Mouse (Mus musculus): ENCODE data around the gene Inf2. TPM values are rescaled to one million over a fixed set of nuclear protein-coding genes. Genes with fewer than 3 reads are reported as not detected.

Inf2 gene
- total and polyA plus RNA-seq, 2 experiments from 2014 or later, result 1.4 to 5.9 TPM

GRCm38 (mm10) chr12:112628197-112628596 is 39.6 kb downstream of the Inf2 start:
- Histone ChIP-seq H3K4me2 (ENCODE audit: low read depth, low read length) (no peak overlapping the region), H3K9ac (replicated peaks; ENCODE audit: low read length) (no peak overlapping the region), H3K27me3 (ENCODE audit: insufficient read depth, low read length) (no peaks in the 10 kb centered on the region), H3K27ac (no peak overlapping the region), H3K36me3 (ENCODE audit: insufficient read depth, low read length) (no peaks in the 10 kb centered on the region), H3K9me3 (ENCODE audit: low read length) (no peaks in the 10 kb centered on the region), H3K4me1 (ENCODE audit: insufficient read depth, low read length) (peaks cover 7% of the 10 kb centered on the region; the same call in 1 of the 2 replicates), H3K4me3 (ENCODE audit: low read length) (no peak overlapping the region)
- DNase-seq (ENCODE audit: low spot score), result no peak
- ATAC-seq, result no peak
- TF ChIP-seq CTCF (IDR thresholded peaks at IDR 0.05; ENCODE audit: low read depth), result no peak
- 91% methylated on average over 6 of the region's 6 CpGs for WGBS

GRCm38 (mm10) chr12:112628928-112629721 is 40.5 kb downstream of the Inf2 start:
- WGBS, result 28% methylated on average over 19 of the region's 19 CpGs
- H3K27ac ChIP-seq, result peak overlapping the region; percentile 36; the same call in 1 of the 2 replicates
- DNase-seq (ENCODE audit: low spot score), result peak; percentile 56
- ATAC-seq, result peak; percentile 84
- peak overlapping the region; percentile 17; the same call in 1 of the 2 replicates for H3K9ac ChIP-seq (replicated peaks; ENCODE audit: low read length)
- H3K4me1 ChIP-seq (ENCODE audit: insufficient read depth, low read length), result peaks cover 7% of the 10 kb centered on the region; the same call in 1 of the 2 replicates
- TF ChIP-seq CTCF (IDR thresholded peaks at IDR 0.05; ENCODE audit: low read depth), result no peak
- no peaks in the 10 kb centered on the region for H3K27me3 ChIP-seq (ENCODE audit: insufficient read depth, low read length)
- no peaks in the 10 kb centered on the region for H3K36me3 ChIP-seq (ENCODE audit: insufficient read depth, low read length)
- no peaks in the 10 kb centered on the region for H3K9me3 ChIP-seq (ENCODE audit: low read length)
- peak overlapping the region; percentile 42 for H3K4me2 ChIP-seq (ENCODE audit: low read depth, low read length)
- 0 out of 2 replicates have a peak overlapping the region, but pooled peaks have one; percentile 6 for H3K4me3 ChIP-seq (ENCODE audit: low read length)

- WGBS, result 93% methylated on average over 12 of the region's 12 CpGs
- ATAC-seq (no peak), DNase-seq (ENCODE audit: low spot score) (no peak)
- Histone ChIP-seq H3K27ac (no peak overlapping the region), H3K4me1 (ENCODE audit: insufficient read depth, low read length) (peaks cover 7% of the 10 kb centered on the region; the same call in 1 of the 2 replicates), H3K27me3 (ENCODE audit: insufficient read depth, low read length) (no peaks in the 10 kb centered on the region), H3K9ac (replicated peaks; ENCODE audit: low read length) (no peak overlapping the region), H3K36me3 (ENCODE audit: insufficient read depth, low read length) (no peaks in the 10 kb centered on the region), H3K4me3 (ENCODE audit: low read length) (no peak overlapping the region), H3K9me3 (ENCODE audit: low read length) (no peaks in the 10 kb centered on the region), H3K4me2 (ENCODE audit: low read depth, low read length) (no peak overlapping the region)
- no peak for TF ChIP-seq CTCF (IDR thresholded peaks at IDR 0.05; ENCODE audit: low read depth)
Observed at GRCm38 (mm10) chr12:112630029-112630428, 41.4 kb downstream of the Inf2 start.

- H3K27ac ChIP-seq, result no peak overlapping the region
- DNase-seq (ENCODE audit: low spot score) (no peak), ATAC-seq (no peak)
- H3K27me3 ChIP-seq (ENCODE audit: insufficient read depth, low read length), result no peaks in the 10 kb centered on the region
- H3K36me3 ChIP-seq (ENCODE audit: insufficient read depth, low read length), result no peaks in the 10 kb centered on the region
- H3K9me3 ChIP-seq (ENCODE audit: low read length), result no peaks in the 10 kb centered on the region
- 83% methylated on average over 5 of the region's 5 CpGs for WGBS
- peaks cover 7% of the 10 kb centered on the region; the same call in 1 of the 2 replicates for H3K4me1 ChIP-seq (ENCODE audit: insufficient read depth, low read length)
- H3K9ac ChIP-seq (replicated peaks; ENCODE audit: low read length), result no peak overlapping the region
- H3K4me3 ChIP-seq (ENCODE audit: low read length), result no peak overlapping the region
- no peak for TF ChIP-seq CTCF (IDR thresholded peaks at IDR 0.05; ENCODE audit: low read depth)
- no peak overlapping the region for H3K4me2 ChIP-seq (ENCODE audit: low read depth, low read length)
Observed at GRCm38 (mm10) chr12:112630796-112631195, 42.2 kb downstream of the Inf2 start.

GRCm38 (mm10) chr12:112631472-112631871 is 42.9 kb downstream of the Inf2 start:
- Histone ChIP-seq H3K36me3 (ENCODE audit: insufficient read depth, low read length) (no peaks in the 10 kb centered on the region), H3K4me1 (ENCODE audit: insufficient read depth, low read length) (peaks cover 7% of the 10 kb centered on the region; the same call in 1 of the 2 replicates), H3K9ac (replicated peaks; ENCODE audit: low read length) (no peak overlapping the region), H3K4me2 (ENCODE audit: low read depth, low read length) (no peak overlapping the region), H3K9me3 (ENCODE audit: low read length) (no peaks in the 10 kb centered on the region), H3K27me3 (ENCODE audit: insufficient read depth, low read length) (no peaks in the 10 kb centered on the region), H3K27ac (no peak overlapping the region), H3K4me3 (ENCODE audit: low read length) (no peak overlapping the region)
- no peak for ATAC-seq
- no peak for TF ChIP-seq CTCF (IDR thresholded peaks at IDR 0.05; ENCODE audit: low read depth)
- DNase-seq (ENCODE audit: low spot score), result no peak
- WGBS, result 48% methylated on average over 1 of the region's 1 CpGs

GRCm38 (mm10) chr12:112632084-112632777 is 43.6 kb downstream of the Inf2 start:
- no peak for ATAC-seq
- H3K9ac ChIP-seq (replicated peaks; ENCODE audit: low read length), result no peak overlapping the region

More at GRCm38 (mm10) chr12:112632084-112632777, 43.6 kb downstream of the Inf2 start:
- no peak for DNase-seq (ENCODE audit: low spot score)
- Histone ChIP-seq H3K27me3 (ENCODE audit: insufficient read depth, low read length) (no peaks in the 10 kb centered on the region), H3K9me3 (ENCODE audit: low read length) (no peaks in the 10 kb centered on the region), H3K4me2 (ENCODE audit: low read depth, low read length) (no peak overlapping the region), H3K36me3 (ENCODE audit: insufficient read depth, low read length) (no peaks in the 10 kb centered on the region), H3K4me3 (ENCODE audit: low read length) (no peak overlapping the region), H3K27ac (no peak overlapping the region), H3K4me1 (ENCODE audit: insufficient read depth, low read length) (peaks cover 7% of the 10 kb centered on the region; the same call in 1 of the 2 replicates)
- WGBS, result 77% methylated on average over 11 of the region's 11 CpGs
- TF ChIP-seq CTCF (IDR thresholded peaks at IDR 0.05; ENCODE audit: low read depth), result no peak
